Mouse (Mus musculus): ENCODE data around the gene Mfsd14a. TPM values are rescaled to one million over a fixed set of nuclear protein-coding genes. Genes with fewer than 3 reads are reported as not detected.

Gene Mfsd14a
- polyA plus RNA-seq, 1 experiment: 12.2 TPM

DNA sequence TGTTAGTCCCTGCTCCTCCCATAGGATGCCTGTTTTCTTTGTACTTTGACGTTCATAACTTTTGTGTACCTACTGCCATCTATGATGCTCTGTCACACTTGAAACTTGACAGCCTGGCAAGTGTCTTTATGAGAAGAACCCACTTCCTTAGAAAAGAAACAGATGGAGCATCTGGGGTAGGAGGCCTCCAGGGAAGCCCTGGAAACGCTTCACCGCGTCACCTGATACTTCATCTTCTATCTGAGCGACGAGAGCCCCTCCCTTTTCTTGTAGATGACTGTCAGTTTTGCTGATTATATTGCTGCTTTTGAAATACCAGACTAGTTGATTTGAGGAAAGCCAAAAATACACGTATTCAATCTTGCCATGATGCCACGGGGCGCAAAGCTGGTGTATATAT is 57.9 kb downstream of the Mfsd14a start:
- no peak overlapping the region for H3K27ac ChIP-seq (ENCODE audit: insufficient read depth, low read length)
- no peak overlapping the region for H3K4me3 ChIP-seq (ENCODE audit: extremely low read depth, insufficient read depth, insufficient read length)
- TF ChIP-seq POLR2A (IDR thresholded peaks at IDR 0.05; ENCODE audit: low read depth, low read length) (no peak), CTCF (IDR thresholded peaks at IDR 0.05; ENCODE audit: extremely low read depth, insufficient read depth, insufficient read length, insufficient replicate concordance) (no peak)
- no peaks in the 10 kb centered on the region for H3K27me3 ChIP-seq (ENCODE audit: control insufficient read depth, insufficient read depth, low read length)
- no peaks in the 10 kb centered on the region for H3K4me1 ChIP-seq (ENCODE audit: control insufficient read depth, insufficient read depth, insufficient read length)
- no peak for DNase-seq (ENCODE audit: low read depth in 1 of 2, low spot score in 2 of 2)
- peaks cover 3% of the 10 kb centered on the region; the same call in 1 of the 2 replicates for H3K36me3 ChIP-seq (ENCODE audit: control insufficient read depth, insufficient read depth, low read length)
- 92% methylated on average over 9 of the region's 9 CpGs for WGBS

DNA sequence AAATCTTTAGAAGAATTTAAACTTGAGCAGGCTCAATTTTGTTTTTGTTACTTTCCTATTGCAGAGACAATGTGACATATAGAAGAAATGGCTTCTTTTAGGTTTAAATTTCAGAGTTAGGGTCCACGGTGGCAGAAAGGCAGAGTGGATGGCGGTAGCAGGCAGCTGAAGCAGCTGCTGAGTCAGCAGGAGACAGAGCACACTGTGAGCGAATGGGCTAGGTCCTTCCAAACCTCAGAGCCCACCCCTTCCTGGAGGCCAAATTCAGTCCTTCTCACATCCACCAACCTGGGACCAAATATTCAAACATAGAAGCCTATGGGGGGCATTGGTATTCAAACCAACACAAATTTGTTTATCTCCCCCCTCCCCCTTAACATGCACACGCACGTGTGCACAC is 60.7 kb downstream of the Mfsd14a start:
- no peaks in the 10 kb centered on the region; the same call in 1 of the 2 replicates for H3K36me3 ChIP-seq (ENCODE audit: control insufficient read depth, insufficient read depth, low read length)
- 94% methylated on average over 5 of the region's 5 CpGs for WGBS
- no peak for DNase-seq (ENCODE audit: low read depth in 1 of 2, low spot score in 2 of 2)
- H3K27me3 ChIP-seq (ENCODE audit: control insufficient read depth, insufficient read depth, low read length): no peaks in the 10 kb centered on the region
- H3K4me1 ChIP-seq (ENCODE audit: control insufficient read depth, insufficient read depth, insufficient read length): no peaks in the 10 kb centered on the region
- TF ChIP-seq CTCF (IDR thresholded peaks at IDR 0.05; ENCODE audit: extremely low read depth, insufficient read depth, insufficient read length, insufficient replicate concordance) (no peak), POLR2A (IDR thresholded peaks at IDR 0.05; ENCODE audit: low read depth, low read length) (no peak)
- H3K4me3 ChIP-seq (ENCODE audit: extremely low read depth, insufficient read depth, insufficient read length): no peak overlapping the region
- H3K27ac ChIP-seq (ENCODE audit: insufficient read depth, low read length): no peak overlapping the region

DNA sequence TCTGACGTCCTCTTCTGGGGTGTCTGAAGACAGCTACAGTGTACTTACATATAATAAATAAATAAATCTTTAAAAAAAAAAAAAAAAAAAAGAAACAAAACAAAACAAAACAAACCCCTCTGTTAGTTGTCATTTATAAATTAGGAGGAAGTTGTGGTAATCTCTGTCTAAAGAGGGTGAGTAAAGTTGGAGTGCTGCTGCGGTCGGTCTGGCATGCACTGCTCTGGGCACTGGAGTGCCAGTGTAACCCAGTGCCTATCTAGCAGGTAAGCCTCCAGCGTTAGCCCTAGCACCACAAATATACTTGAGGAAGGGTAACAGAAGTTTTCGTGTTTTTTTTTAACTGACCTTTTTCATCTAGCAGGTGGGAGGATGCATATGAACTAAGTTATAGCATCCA is 61.5 kb downstream of the Mfsd14a start:
- DNase-seq (ENCODE audit: low read depth in 1 of 2, low spot score in 2 of 2): no peak
- no peaks in the 10 kb centered on the region for H3K27me3 ChIP-seq (ENCODE audit: control insufficient read depth, insufficient read depth, low read length)
- H3K27ac ChIP-seq (ENCODE audit: insufficient read depth, low read length): no peak overlapping the region
- 53% methylated on average over 5 of the region's 5 CpGs for WGBS
- H3K4me3 ChIP-seq (ENCODE audit: extremely low read depth, insufficient read depth, insufficient read length): no peak overlapping the region
- no peaks in the 10 kb centered on the region for H3K4me1 ChIP-seq (ENCODE audit: control insufficient read depth, insufficient read depth, insufficient read length)
- TF ChIP-seq CTCF (IDR thresholded peaks at IDR 0.05; ENCODE audit: extremely low read depth, insufficient read depth, insufficient read length, insufficient replicate concordance) (no peak), POLR2A (IDR thresholded peaks at IDR 0.05; ENCODE audit: low read depth, low read length) (no peak)
- H3K36me3 ChIP-seq (ENCODE audit: control insufficient read depth, insufficient read depth, low read length): no peaks in the 10 kb centered on the region; the same call in 1 of the 2 replicates

DNA sequence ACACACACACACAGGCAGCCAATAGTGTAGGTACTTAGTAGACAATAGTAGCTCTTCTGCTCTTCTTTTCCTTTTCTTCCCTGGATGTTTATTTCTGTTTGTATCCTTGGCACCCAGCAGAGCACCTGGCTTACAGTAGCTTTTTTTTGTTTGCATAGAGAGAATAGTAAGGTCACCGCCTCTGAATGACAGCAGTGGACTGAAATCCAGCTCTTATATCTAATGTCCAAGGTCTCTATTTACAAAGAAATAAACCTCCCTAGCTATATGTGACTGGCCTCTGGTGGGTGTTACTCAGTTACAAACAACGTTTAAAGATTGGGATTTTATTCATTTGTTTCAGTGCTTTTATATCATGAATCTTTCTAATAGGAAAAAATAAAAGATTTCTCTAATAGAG is 62.8 kb downstream of the Mfsd14a start:
- TF ChIP-seq POLR2A (IDR thresholded peaks at IDR 0.05; ENCODE audit: low read depth, low read length) (no peak), CTCF (IDR thresholded peaks at IDR 0.05; ENCODE audit: extremely low read depth, insufficient read depth, insufficient read length, insufficient replicate concordance) (no peak)
- H3K27ac ChIP-seq (ENCODE audit: insufficient read depth, low read length): no peak overlapping the region
- 90% methylated on average over 2 of the region's 2 CpGs for WGBS

DNA sequence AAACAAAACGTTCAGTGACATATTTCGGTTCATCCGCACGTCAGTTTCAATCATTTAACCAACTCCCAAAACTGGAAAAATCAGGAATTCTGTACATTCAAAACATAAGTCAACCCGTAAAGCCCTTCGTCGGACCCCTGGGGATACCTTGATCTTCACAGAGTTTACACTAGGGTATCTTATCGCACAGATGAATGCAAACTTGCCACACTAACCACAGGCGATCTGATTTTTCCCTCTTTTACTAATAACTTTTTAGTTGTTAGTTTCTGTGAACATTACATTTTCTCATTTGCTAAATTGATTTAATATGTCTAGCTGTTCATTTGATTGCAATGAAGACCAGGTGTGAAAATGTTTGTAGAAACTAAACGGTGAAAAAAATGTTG is 66.9 kb downstream of the Mfsd14a start:
- no peak overlapping the region for H3K27ac ChIP-seq (ENCODE audit: insufficient read depth, low read length)
- TF ChIP-seq CTCF (IDR thresholded peaks at IDR 0.05; ENCODE audit: extremely low read depth, insufficient read depth, insufficient read length, insufficient replicate concordance): no peak
- no peak for TF ChIP-seq POLR2A (IDR thresholded peaks at IDR 0.05; ENCODE audit: low read depth, low read length)

More for the DNA sequence above, 62.8 kb downstream of the Mfsd14a start:
- Histone ChIP-seq H3K36me3 (ENCODE audit: control insufficient read depth, insufficient read depth, low read length) (no peaks in the 10 kb centered on the region; the same call in 1 of the 2 replicates), H3K4me3 (ENCODE audit: extremely low read depth, insufficient read depth, insufficient read length) (no peak overlapping the region), H3K4me1 (ENCODE audit: control insufficient read depth, insufficient read depth, insufficient read length) (no peaks in the 10 kb centered on the region), H3K27me3 (ENCODE audit: control insufficient read depth, insufficient read depth, low read length) (no peaks in the 10 kb centered on the region)
- DNase-seq (ENCODE audit: low read depth in 1 of 2, low spot score in 2 of 2): no peak

DNA sequence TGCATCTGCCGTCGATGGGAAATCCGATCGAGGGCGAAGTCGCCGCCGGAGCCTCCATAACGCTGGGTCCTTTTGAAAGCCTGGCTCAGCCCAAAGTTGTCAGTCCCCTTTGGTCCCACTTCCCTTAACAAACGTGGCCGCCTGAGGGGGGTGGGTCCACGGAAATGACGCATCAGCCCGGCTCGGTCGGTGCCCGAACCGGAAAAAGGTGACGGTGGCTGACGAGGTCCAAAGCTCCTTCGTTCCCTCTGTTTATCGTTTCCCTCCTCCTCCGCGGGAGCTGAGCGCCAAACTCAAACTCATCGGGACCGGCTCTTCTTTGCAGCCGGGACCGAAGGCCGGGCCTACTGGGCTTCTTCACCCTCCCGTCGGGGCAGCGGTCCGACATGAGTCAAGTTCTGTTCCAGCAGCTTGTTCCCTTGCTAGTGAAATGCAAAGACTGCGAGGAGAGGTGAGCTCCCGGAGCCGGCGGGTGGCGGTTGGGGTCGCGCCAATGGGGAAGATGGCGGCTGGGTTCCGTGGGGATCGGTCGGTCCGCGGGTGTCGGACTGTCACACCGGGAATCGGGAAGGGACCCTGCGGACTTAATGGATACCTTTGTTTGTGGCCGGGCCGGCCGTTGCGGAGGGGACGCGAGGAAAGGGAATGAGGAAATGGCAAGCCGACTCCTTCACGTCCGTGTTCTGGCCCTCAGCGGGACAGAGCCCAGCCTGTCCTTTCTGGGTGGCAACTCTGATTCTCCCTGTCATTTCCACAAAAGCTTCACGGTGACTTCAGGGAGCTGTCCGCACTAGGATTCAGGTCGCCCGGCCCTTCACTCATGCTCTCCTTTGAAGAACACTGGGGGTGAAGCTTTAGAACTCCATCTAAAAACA is 67.5 kb downstream of the Mfsd14a start, which contains the start of gene Sass6:
Gene Sass6, plus strand, starts transcription at position 255 of the 875 bp plus-strand sequence.
- Histone ChIP-seq H3K27ac (ENCODE audit: insufficient read depth, low read length) (peak within 1 kb of the TSS; percentile 83), H3K4me3 (ENCODE audit: extremely low read depth, insufficient read depth, insufficient read length) (peak within 1 kb of the TSS; percentile 86), H3K4me1 (ENCODE audit: control insufficient read depth, insufficient read depth, insufficient read length) (no peaks in the 10 kb centered on the region; the same call in 1 of the 2 replicates), H3K36me3 (ENCODE audit: control insufficient read depth, insufficient read depth, low read length) (peaks cover 9% of the 10 kb centered on the region), H3K27me3 (ENCODE audit: control insufficient read depth, insufficient read depth, low read length) (no peaks in the 10 kb centered on the region)
- peak; percentile 7; the same call in 1 of the 2 replicates for TF ChIP-seq POLR2A (IDR thresholded peaks at IDR 0.05; ENCODE audit: low read depth, low read length)
- TF ChIP-seq CTCF (IDR thresholded peaks at IDR 0.05; ENCODE audit: extremely low read depth, insufficient read depth, insufficient read length, insufficient replicate concordance): no peak
- peak; percentile 93 to 99 for DNase-seq (ENCODE audit: low read depth in 1 of 2, low spot score in 2 of 2)
- WGBS: under 1% methylated on average over 65 of the region's 65 CpGs

More for the DNA sequence above, 66.9 kb downstream of the Mfsd14a start:
- Histone ChIP-seq H3K36me3 (ENCODE audit: control insufficient read depth, insufficient read depth, low read length) (peaks cover 5% of the 10 kb centered on the region), H3K4me1 (ENCODE audit: control insufficient read depth, insufficient read depth, insufficient read length) (no peaks in the 10 kb centered on the region; the same call in 1 of the 2 replicates), H3K27me3 (ENCODE audit: control insufficient read depth, insufficient read depth, low read length) (no peaks in the 10 kb centered on the region), H3K4me3 (ENCODE audit: extremely low read depth, insufficient read depth, insufficient read length) (peak overlapping the region; percentile 86)
- 7% methylated on average over 10 of the region's 10 CpGs for WGBS
- no peak for DNase-seq (ENCODE audit: low read depth in 1 of 2, low spot score in 2 of 2)
